Mouse (Mus musculus) bone marrow macrophage, adult 2 months (primary cell): ENCODE measurements around the gene Obp2b.

Source experiments
- CTCF ChIP-seq: IDR thresholded peaks from 2 replicates; pipeline ENCODE4 v1.5.1; 2012; ENCODE audit warnings: low read depth, mild to moderate bottlenecking, low read length, moderate library complexity
- POLR2A ChIP-seq: IDR thresholded peaks from 2 replicates; pipeline ENCODE4 v1.6.1; 2012; ENCODE audit warnings: mild to moderate bottlenecking, low read depth, low read length, borderline replicate concordance

- TF ChIP-seq POLR2A (no peak), CTCF (no peak)
Observed at GRCm38 (mm10) chr2:25789092-25789491, 52.3 kb downstream of the Obp2b start.
